Mouse (Mus musculus) midbrain, embryonic 10.5 days (tissue): ENCODE measurements around the gene Rbm17. TPM values are rescaled to one million over a fixed set of nuclear protein-coding genes. Genes with fewer than 3 reads are reported as not detected.

Experiments
- polyA plus RNA-seq: library from polyadenylated mRNA; unstranded; fragments of >200 nt; fragmentation: Nextera tagmentation; extraction: Ambion mirVana; gene quantifications from 2 replicates; pipeline ENCODE4 v1.2.1, GENCODE M21; 2016

Gene Rbm17
- polyA plus RNA-seq, 1 experiment from 2014 or later = 197 TPM

Other genes starting within 250 kb of the Rbm17 start
- gene Pfkfb3, start 50.1 kb downstream of the Rbm17 start, polyA plus RNA-seq = 13.3 TPM in 2 replicates
- not detected in 2 replicates for gene Gm17490, start 22.1 kb upstream of the Rbm17 start, polyA plus RNA-seq
- gene Il2ra, start 38.7 kb upstream of the Rbm17 start, polyA plus RNA-seq = not detected in 2 replicates
- 0.58 and 0.68 TPM in 2 replicates for gene Il15ra, start 101.1 kb upstream of the Rbm17 start, polyA plus RNA-seq
- 112 and 128 TPM in 2 replicates for gene Fbh1, start 173.4 kb upstream of the Rbm17 start, polyA plus RNA-seq
- 45.3 and 51.2 TPM in 2 replicates for gene Ankrd16, start 173.7 kb upstream of the Rbm17 start, polyA plus RNA-seq